Mouse (Mus musculus) spleen, embryonic (tissue): ENCODE measurements around the gene Nrbf2.

Experiments
- CTCF ChIA-PET: fragments of 350-600 bp; sonication (Branson Sonifier 250); formaldehyde crosslinking; loops from one replicate; lab custom pipeline; 2022; lab: Charles Lee

Gene Nrbf2

DNA sequence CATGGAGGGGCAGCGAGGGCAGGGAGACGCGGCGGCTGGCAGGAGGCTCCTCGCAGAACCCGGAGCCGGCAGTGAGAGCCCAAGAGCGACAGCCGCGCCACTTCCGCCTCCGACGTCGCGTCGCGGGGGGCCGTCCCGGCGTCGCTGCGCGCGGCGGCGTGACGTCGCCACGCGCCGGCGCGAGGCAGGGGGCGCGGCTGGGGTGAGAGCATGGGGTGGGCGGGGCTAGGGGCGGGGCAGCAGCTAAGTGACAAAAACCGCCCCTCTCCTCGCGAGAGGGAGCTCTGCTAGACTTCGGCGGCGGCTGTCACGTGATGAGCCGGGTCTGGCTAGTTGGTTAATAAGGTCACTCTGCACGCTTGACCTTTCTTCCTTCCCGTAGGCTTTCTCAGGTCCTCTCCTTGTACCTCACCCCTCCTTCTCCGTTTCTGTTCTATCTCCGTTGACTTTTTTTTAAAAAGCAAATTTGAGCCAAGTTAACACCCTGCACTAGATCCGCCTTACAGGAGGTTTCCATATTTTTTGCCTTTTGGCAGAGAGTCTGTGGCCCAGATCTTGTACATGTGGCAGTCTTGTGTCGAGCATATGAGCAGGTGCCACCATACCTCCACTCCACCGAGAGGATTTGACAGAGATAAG lies at the start of gene Nrbf2:
Gene Nrbf2, minus strand, starts transcription at position 130 of the 639 bp plus-strand sequence.
- CTCF ChIA-PET, result interaction anchor here (0.9 kb wide), 1 partner anchor 12 kb away, joined by 3 read pairs; no protein-coding TSS in a partner anchor

GRCm38 (mm10) chr10:67330580-67330979 lies 45.5 kb upstream of the Nrbf2 start:
- CTCF ChIA-PET, result no interaction called here

GRCm38 (mm10) chr10:67329661-67330060 lies 44.6 kb upstream of the Nrbf2 start:
- CTCF ChIA-PET, result interaction anchor here (0.5 kb wide), 1 partner anchor 19 kb away, joined by 3 read pairs; no protein-coding TSS in a partner anchor

GRCm38 (mm10) chr10:67328208-67328607 lies 43.1 kb upstream of the Nrbf2 start:
- CTCF ChIA-PET, result interaction anchor here (0.5 kb wide), 1 partner anchor 863 kb away, joined by 15 read pairs; no protein-coding TSS in a partner anchor

DNA sequence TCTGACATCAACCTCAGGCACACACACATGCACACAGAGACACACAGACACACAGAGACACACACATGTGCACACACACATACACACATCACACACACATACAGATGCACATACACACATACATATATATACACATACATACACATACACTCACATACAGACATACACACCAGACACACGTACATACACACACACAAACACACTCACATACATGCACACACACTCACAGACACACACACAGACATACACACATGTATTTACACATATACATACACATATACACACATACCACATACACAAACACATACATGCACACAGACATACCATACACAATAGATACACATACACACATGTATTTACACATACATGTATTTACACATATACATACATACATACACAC lies 38.9 kb upstream of the Nrbf2 start:
- CTCF ChIA-PET, result no interaction called here

GRCm38 (mm10) chr10:67321396-67321795 lies 36.3 kb upstream of the Nrbf2 start:
- CTCF ChIA-PET, result no interaction called here

- CTCF ChIA-PET, result no interaction called here
Measured at GRCm38 (mm10) chr10:67320207-67320859, 35.2 kb upstream of the Nrbf2 start.

DNA sequence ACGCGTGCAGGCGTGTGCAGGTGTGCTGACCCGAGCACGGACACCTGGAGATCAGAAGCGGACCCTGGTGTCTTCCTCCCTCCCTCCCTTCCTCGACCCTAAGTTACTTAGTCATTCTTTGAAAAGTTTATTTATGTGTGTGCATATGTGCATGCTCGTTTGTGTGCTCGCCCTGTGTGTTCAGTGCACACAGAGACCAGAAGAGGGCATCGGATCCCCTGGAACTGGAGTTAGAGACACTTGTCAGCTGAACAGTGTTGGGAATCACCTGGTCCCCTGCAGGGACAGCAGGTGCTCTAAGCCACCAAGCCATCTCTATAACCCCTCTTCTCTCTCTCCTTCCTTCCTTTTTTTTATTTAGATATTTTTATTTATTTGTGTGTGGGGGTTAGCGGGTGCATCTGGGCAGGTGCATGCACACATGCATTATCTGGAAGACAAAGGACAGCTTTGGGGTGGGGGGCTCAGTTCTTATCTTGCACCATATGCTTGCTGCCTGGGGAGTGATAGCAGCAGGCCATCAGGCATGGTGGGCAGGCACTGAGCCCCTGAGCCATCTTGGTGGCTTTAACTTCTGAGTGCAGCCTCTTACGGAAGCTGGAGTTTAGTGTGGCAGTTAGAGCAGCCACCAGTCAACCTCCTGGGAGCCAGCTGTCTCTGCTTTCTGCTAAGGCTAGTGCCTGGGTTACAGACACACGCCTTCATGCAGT lies 34.1 kb upstream of the Nrbf2 start:
- CTCF ChIA-PET, result no interaction called here

DNA sequence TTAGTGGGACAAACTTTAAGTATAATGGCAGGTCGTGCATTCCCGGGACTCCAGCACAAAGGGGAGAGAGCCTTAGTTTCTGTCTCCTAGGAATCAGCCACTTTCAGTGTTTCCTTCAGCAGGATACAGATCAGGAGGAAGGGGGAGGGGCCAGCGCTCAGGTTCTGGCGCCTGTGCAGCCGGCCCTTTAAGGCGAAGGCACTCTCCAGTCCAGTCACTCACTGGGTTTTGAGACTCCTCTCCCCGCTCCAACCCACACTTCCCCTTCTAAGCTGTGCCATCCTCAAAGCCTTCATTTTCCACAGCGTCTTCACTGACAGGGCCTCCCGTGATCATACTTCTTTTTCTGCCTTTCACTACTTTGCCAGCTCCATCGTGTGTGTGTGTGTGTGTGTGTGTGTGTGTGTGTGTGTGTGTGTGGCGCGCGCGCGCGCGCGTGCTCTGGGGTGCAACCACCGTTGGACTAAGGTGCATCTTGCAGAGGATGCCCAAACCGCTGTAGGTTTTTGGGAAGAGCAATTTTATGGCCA lies 32.9 kb upstream of the Nrbf2 start:
- CTCF ChIA-PET, result no interaction called here

- CTCF ChIA-PET, result interaction anchor here (0.6 to 1.4 kb wide), 8 partner anchors 12 to 544 kb away, joined by 3 to 15 read pairs (median 6); no protein-coding TSS in a partner anchor
Measured at GRCm38 (mm10) chr10:67314811-67315435, 29.8 kb upstream of the Nrbf2 start.

DNA sequence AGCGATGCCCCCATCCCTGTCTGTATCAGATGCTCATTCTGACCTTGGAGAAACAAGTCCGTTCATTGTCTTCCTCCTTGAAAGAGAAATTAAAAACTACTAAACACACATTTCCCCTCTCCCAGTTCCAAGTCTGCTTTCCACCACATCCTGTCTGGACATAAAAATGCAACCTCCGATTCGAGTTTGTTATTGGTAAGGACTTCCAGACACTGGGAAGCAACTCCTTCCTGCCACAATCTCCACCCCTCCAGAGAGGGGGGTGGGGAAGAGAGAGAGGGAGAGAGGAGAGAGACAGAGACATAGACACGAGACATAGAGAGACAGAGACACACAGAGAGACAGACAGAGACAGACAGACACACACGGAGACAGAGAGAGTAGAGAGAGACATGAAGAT lies 27.4 kb upstream of the Nrbf2 start:
- CTCF ChIA-PET, result no interaction called here

DNA sequence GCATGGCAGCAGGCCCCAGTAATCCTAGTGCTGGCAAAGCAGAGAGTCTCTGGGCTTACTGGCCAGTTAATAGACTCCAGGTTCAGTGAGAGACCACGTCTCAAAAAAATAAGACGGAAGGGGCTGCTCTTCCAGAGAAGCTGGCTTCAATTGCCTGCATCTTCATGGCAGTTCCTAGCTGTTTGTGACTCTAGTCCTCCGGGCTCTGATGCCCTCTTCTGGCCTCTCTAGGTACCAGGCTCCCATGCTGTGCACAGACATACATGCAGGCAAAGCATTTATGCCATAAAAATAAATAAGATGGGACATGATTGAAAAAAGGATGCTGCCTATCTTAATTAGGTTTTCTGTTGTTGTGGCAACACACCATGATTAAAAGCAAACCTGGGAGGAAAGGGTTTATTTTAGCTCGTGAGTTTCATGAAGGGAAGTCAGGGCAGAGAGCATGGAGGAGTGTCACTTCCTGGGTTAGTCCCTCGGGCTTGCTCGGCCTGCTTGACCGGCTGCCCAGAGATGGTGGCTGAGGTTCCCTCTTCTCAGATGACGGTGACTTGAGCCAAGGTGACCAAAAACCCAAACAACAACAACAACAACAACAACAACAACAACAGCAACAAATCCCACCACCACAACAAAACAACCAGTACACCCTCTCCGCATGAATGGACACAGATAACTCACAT lies 26.3 kb upstream of the Nrbf2 start:
- CTCF ChIA-PET, result interaction anchor here (0.5 kb wide), 1 partner anchor 57 kb away, joined by 16 read pairs; no protein-coding TSS in a partner anchor

GRCm38 (mm10) chr10:67309483-67310138 lies 24.5 kb upstream of the Nrbf2 start:
- CTCF ChIA-PET, result interaction anchor here (0.7 kb wide), 2 partner anchors 21 to 280 kb away, joined by 5 to 15 read pairs; no protein-coding TSS in a partner anchor

DNA sequence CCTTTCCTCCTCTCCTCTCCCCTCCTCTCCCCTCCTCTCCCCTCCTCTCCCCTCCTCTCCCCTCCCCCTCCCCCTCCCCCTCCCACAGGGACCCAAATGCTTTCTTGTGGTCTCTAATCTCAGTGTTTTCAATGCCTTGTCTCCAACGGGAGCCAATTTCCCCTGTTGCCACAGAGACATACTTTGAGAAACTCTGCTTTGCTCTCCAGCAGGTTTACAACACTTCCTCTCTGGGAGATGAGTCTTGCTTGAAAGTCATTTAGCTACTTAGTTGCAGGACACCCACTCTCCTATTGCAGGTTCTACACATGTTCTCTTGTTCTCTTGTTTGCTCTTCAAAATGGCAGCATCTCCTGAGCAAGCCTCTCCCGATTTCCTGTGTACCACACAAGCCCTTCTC lies 17.2 kb upstream of the Nrbf2 start:
- CTCF ChIA-PET, result no interaction called here

DNA sequence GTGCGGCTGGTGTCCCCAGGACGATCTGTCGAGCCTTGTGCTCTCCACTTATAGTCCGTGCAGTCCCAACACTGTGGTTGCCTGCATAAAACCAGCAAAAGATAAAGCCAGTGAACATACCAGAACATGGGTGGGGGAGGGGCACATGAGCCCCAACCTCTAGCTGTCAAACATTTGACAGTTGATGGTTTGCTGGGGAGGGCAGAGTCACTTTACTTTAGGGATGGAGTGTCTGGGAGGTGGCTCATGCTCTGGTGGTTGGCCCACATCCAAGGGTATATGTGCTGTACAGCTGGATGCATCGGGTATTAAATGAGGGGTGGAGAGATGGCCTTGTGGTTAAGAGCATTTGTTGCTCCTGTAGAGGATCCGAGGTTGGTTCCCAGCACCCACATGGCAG lies 15.9 kb upstream of the Nrbf2 start:
- CTCF ChIA-PET, result interaction anchor here (0.6 kb wide), 1 partner anchor 1519 kb away, joined by 3 read pairs; no protein-coding TSS in a partner anchor

GRCm38 (mm10) chr10:67299285-67299684 lies 14.2 kb upstream of the Nrbf2 start:
- CTCF ChIA-PET, result no interaction called here

GRCm38 (mm10) chr10:67298856-67299255 lies 13.8 kb upstream of the Nrbf2 start:
- CTCF ChIA-PET, result interaction anchor here (0.9 kb wide), 1 partner anchor 20 kb away, joined by 3 read pairs; no protein-coding TSS in a partner anchor

GRCm38 (mm10) chr10:67297175-67297855 lies 12.2 kb upstream of the Nrbf2 start:
- CTCF ChIA-PET, result interaction anchor here (0.7 kb wide), 2 partner anchors 11 to 433 kb away, joined by 3 to 6 read pairs; no protein-coding TSS in a partner anchor

GRCm38 (mm10) chr10:67296482-67297152 lies 11.5 kb upstream of the Nrbf2 start:
- CTCF ChIA-PET, result interaction anchor here (0.6 to 0.7 kb wide), 3 partner anchors 11 to 433 kb away, joined by 3 to 6 read pairs (median 3); no protein-coding TSS in a partner anchor
